Mouse (Mus musculus) CD4-positive helper T cell, adult 2 months (primary cell): ENCODE results near the gene Pacrg.
A peak's percentile ranks its signal among the peaks of the same experiment; 100 is the strongest.

ENCODE experiments used
- DNase-seq: peaks from one replicate; pipeline ENCODE4 v3.0.0-alpha.2; 2012; ENCODE audit warnings: low read depth, missing footprints, low spot score

Pacrg gene

GRCm38 (mm10) chr17:10840148-10840707, at the start of gene Pacrg, which contains the start of gene Prkn:
Gene Pacrg, minus strand, starts transcription at chr17:10840311.
Gene Prkn, plus strand, starts transcription at chr17:10840384.
- DNase-seq, result peak; percentile 96

GRCm38 (mm10) chr17:10887924-10888323, 47.8 kb upstream of the Pacrg start:
- DNase-seq, result no peak

- DNase-seq, result no peak
These were observed 42.1 kb upstream of the Pacrg start for GRCm38 (mm10) chr17:10882260-10882659.

GRCm38 (mm10) chr17:10878986-10879385, 38.9 kb upstream of the Pacrg start:
- DNase-seq, result no peak

GRCm38 (mm10) chr17:10874208-10875187, 34.4 kb upstream of the Pacrg start:
- DNase-seq, result no peak

- DNase-seq, result no peak
These were observed 14.1 kb upstream of the Pacrg start for GRCm38 (mm10) chr17:10854207-10854606.

- DNase-seq, result peak; percentile 43
These were observed 655 bp upstream of the Pacrg start for GRCm38 (mm10) chr17:10840731-10841201.

- no peak for DNase-seq
These were observed 21.1 kb downstream of the Pacrg start for GRCm38 (mm10) chr17:10818971-10819370.

- no peak for DNase-seq
These were observed 31.5 kb downstream of the Pacrg start for GRCm38 (mm10) chr17:10808571-10808970.

- no peak for DNase-seq
These were observed 32.7 kb downstream of the Pacrg start for GRCm38 (mm10) chr17:10807261-10807998.

GRCm38 (mm10) chr17:10806692-10807091, 33.4 kb downstream of the Pacrg start:
- DNase-seq, result no peak

- no peak for DNase-seq
These were observed 48.5 kb downstream of the Pacrg start for GRCm38 (mm10) chr17:10791661-10792060.

GRCm38 (mm10) chr17:10784401-10784920, 55.6 kb downstream of the Pacrg start:
- DNase-seq, result no peak

GRCm38 (mm10) chr17:10776503-10776902, 63.6 kb downstream of the Pacrg start:
- DNase-seq, result no peak

- DNase-seq, result no peak
These were observed 65.6 kb downstream of the Pacrg start for GRCm38 (mm10) chr17:10774468-10774867.

GRCm38 (mm10) chr17:10772207-10772606, 67.9 kb downstream of the Pacrg start:
- DNase-seq, result no peak

- DNase-seq, result no peak
These were observed 70.2 kb downstream of the Pacrg start for GRCm38 (mm10) chr17:10769873-10770272.

- DNase-seq, result no peak
These were observed 73.2 kb downstream of the Pacrg start for GRCm38 (mm10) chr17:10766735-10767406.

- DNase-seq, result no peak
These were observed 75.8 kb downstream of the Pacrg start for GRCm38 (mm10) chr17:10764343-10764742.

- DNase-seq, result no peak
These were observed 82.7 kb downstream of the Pacrg start for GRCm38 (mm10) chr17:10757455-10757854.
